Mouse (Mus musculus) midbrain, embryonic 13.5 days (tissue): ENCODE results near the gene Nup133. TPM values are rescaled to one million over a fixed set of nuclear protein-coding genes. Genes with fewer than 3 reads are reported as not detected.

Experiments used
- ATAC-seq: fragments of 200-750 bp; cut with Nextera tagmentation; 2 replicates; pipeline ENCODE4 v1.8.0; 2017; ENCODE audit warnings: mild to moderate bottlenecking, moderate TSS enrichment, moderate library complexity
- H3K27ac ChIP-seq: fragments of 300-500 bp; sonication (generic); 2 replicates; pipeline ENCODE4 v1.5.1; 2015; ENCODE audit warnings: inconsistent platforms, mild to moderate bottlenecking, moderate library complexity
- H3K27me3 ChIP-seq: fragments of 300-500 bp; sonication (generic); 2 replicates; pipeline ENCODE4 v1.6.1; 2015; ENCODE audit warnings: mild to moderate bottlenecking, inconsistent platforms
- H3K36me3 ChIP-seq: fragments of 300-500 bp; sonication (generic); 2 replicates; pipeline ENCODE4 v1.6.1; 2015; ENCODE audit warnings: mild to moderate bottlenecking, inconsistent platforms
- H3K4me1 ChIP-seq: fragments of 300-500 bp; sonication (generic); replicated peaks from 2 replicates; pipeline ENCODE4 v1.6.1; 2015; ENCODE audit warnings: inconsistent platforms
- H3K4me2 ChIP-seq: fragments of 300-500 bp; sonication (generic); replicated peaks from 2 replicates; pipeline ENCODE4 v1.6.1; 2015; ENCODE audit warnings: moderate library complexity, mild to moderate bottlenecking, inconsistent platforms
- H3K4me3 ChIP-seq: fragments of 300-500 bp; sonication (generic); replicated peaks from 2 replicates; pipeline ENCODE4 v1.5.1; 2015; ENCODE audit warnings: mild to moderate bottlenecking, inconsistent platforms
- H3K9ac ChIP-seq: fragments of 300-500 bp; sonication (generic); replicated peaks from 2 replicates; pipeline ENCODE4 v1.6.1; 2015; ENCODE audit warnings: mild to moderate bottlenecking, inconsistent platforms
- H3K9me3 ChIP-seq: fragments of 300-500 bp; sonication (generic); 2 replicates; pipeline ENCODE4 v1.6.1; 2016; ENCODE audit warnings: mild to moderate bottlenecking, inconsistent platforms
- WGBS: fragments of 180-500 bp; shearing (Covaris S2); methylation state at CpG from one replicate; pipeline ENCODE4 v1.1.7; 2015; 5-methylcytosine and 5-hydroxymethylcytosine counted together
- polyA plus RNA-seq: library from polyadenylated mRNA; unstranded; fragments of >200 nt; fragmentation: Nextera tagmentation; extraction: Ambion mirVana; gene quantifications from 2 replicates; pipeline ENCODE4 v1.2.1, GENCODE M21; 2015

Nup133 gene
- polyA plus RNA-seq, 1 experiment from 2014 or later, result 32.2 TPM

- Histone ChIP-seq H3K9ac (peak overlapping the region; percentile 82), H3K27ac (peak overlapping the region; percentile 85), H3K4me1 (peaks cover 17% of the 10 kb centered on the region), H3K27me3 (peaks cover 25% of the 10 kb centered on the region; the same call in 1 of the 2 replicates), H3K36me3 (no peaks in the 10 kb centered on the region), H3K9me3 (no peaks in the 10 kb centered on the region), H3K4me2 (peak overlapping the region; percentile 86), H3K4me3 (peak overlapping the region; percentile 91)
- WGBS, result under 1% methylated on average over 71 of the region's 79 CpGs
- ATAC-seq, result peak; percentile 95
These were observed 90.0 kb downstream of the Nup133 start for GRCm38 (mm10) chr8:123858941-123859647.

GRCm38 (mm10) chr8:123858574-123858940 lies 90.5 kb downstream of the Nup133 start:
- ATAC-seq, result peak; percentile 43
- H3K4me1 ChIP-seq, result peaks cover 16% of the 10 kb centered on the region
- peak overlapping the region; percentile 86 for H3K4me2 ChIP-seq
- no peaks in the 10 kb centered on the region for H3K36me3 ChIP-seq
- peak overlapping the region; percentile 91 for H3K4me3 ChIP-seq
- peak overlapping the region; percentile 82 for H3K9ac ChIP-seq
- H3K27me3 ChIP-seq, result peaks cover 24% of the 10 kb centered on the region; the same call in 1 of the 2 replicates
- peak overlapping the region; percentile 81; the same call in 1 of the 2 replicates for H3K27ac ChIP-seq
- H3K9me3 ChIP-seq, result no peaks in the 10 kb centered on the region
- WGBS, result under 1% methylated on average over 17 of the region's 17 CpGs

GRCm38 (mm10) chr8:123857361-123857760 lies 91.7 kb downstream of the Nup133 start:
- Histone ChIP-seq H3K4me2 (peak overlapping the region; percentile 86; the same call in 1 of the 2 replicates), H3K36me3 (no peaks in the 10 kb centered on the region), H3K27me3 (peaks cover 15% of the 10 kb centered on the region; the same call in 1 of the 2 replicates), H3K27ac (no peak overlapping the region), H3K9ac (no peak overlapping the region), H3K9me3 (no peaks in the 10 kb centered on the region), H3K4me1 (peaks cover 16% of the 10 kb centered on the region), H3K4me3 (0 out of 2 replicates have a peak overlapping the region, but pooled peaks have one; percentile 91)
- 69% methylated on average over 3 of the region's 3 CpGs for WGBS
- no peak for ATAC-seq

- Histone ChIP-seq H3K27ac (no peak overlapping the region), H3K9me3 (no peaks in the 10 kb centered on the region), H3K9ac (no peak overlapping the region), H3K4me2 (no peak overlapping the region), H3K4me3 (no peak overlapping the region), H3K4me1 (peaks cover 16% of the 10 kb centered on the region), H3K27me3 (no peaks in the 10 kb centered on the region), H3K36me3 (no peaks in the 10 kb centered on the region)
- no peak for ATAC-seq
- 93% methylated on average over 9 of the region's 9 CpGs for WGBS
These were observed 94.2 kb downstream of the Nup133 start for GRCm38 (mm10) chr8:123854733-123855475.

- Histone ChIP-seq H3K9ac (no peak overlapping the region), H3K36me3 (no peaks in the 10 kb centered on the region), H3K4me2 (no peak overlapping the region), H3K27ac (no peak overlapping the region), H3K27me3 (no peaks in the 10 kb centered on the region), H3K9me3 (no peaks in the 10 kb centered on the region), H3K4me1 (peaks cover 16% of the 10 kb centered on the region), H3K4me3 (no peak overlapping the region)
- 95% methylated on average over 1 of the region's 1 CpGs for WGBS
- no peak for ATAC-seq
These were observed 94.8 kb downstream of the Nup133 start for GRCm38 (mm10) chr8:123854252-123854651.

- Histone ChIP-seq H3K27me3 (no peaks in the 10 kb centered on the region), H3K9ac (no peak overlapping the region), H3K27ac (no peak overlapping the region), H3K4me1 (no peaks in the 10 kb centered on the region), H3K36me3 (no peaks in the 10 kb centered on the region), H3K4me2 (no peak overlapping the region), H3K4me3 (no peak overlapping the region), H3K9me3 (no peaks in the 10 kb centered on the region)
- WGBS, result 71% methylated on average over 5 of the region's 5 CpGs
- ATAC-seq, result no peak
These were observed 97.5 kb downstream of the Nup133 start for GRCm38 (mm10) chr8:123851590-123851989.

GRCm38 (mm10) chr8:123849352-123849751 lies 99.7 kb downstream of the Nup133 start:
- ATAC-seq, result no peak
- Histone ChIP-seq H3K27me3 (no peaks in the 10 kb centered on the region), H3K9ac (no peak overlapping the region), H3K4me1 (no peaks in the 10 kb centered on the region), H3K27ac (no peak overlapping the region), H3K4me2 (no peak overlapping the region), H3K4me3 (no peak overlapping the region), H3K36me3 (0 out of 2 replicates have a peak, but pooled peaks cover 4% of the 10 kb centered on the region), H3K9me3 (no peaks in the 10 kb centered on the region)
- 91% methylated on average over 4 of the region's 4 CpGs for WGBS

GRCm38 (mm10) chr8:123847546-123847945 lies 101.5 kb downstream of the Nup133 start:
- Histone ChIP-seq H3K4me2 (no peak overlapping the region), H3K4me3 (no peak overlapping the region), H3K27ac (no peak overlapping the region), H3K27me3 (no peaks in the 10 kb centered on the region), H3K9ac (no peak overlapping the region), H3K9me3 (no peaks in the 10 kb centered on the region), H3K4me1 (no peaks in the 10 kb centered on the region), H3K36me3 (0 out of 2 replicates have a peak, but pooled peaks cover 4% of the 10 kb centered on the region)
- ATAC-seq, result no peak
- WGBS, result 75% methylated on average over 3 of the region's 3 CpGs

Other genes with a start within 250 kb of the Nup133 start
- 64.0 and 65.7 TPM in 2 replicates for gene Rab4a, start 143.3 kb downstream of the Nup133 start, polyA plus RNA-seq
- 4.0 and 5.1 TPM in 2 replicates for gene Ccsap, start 89.1 kb downstream of the Nup133 start, polyA plus RNA-seq
- gene Acta1, start 54.5 kb downstream of the Nup133 start, polyA plus RNA-seq, result 2.3 and 3.1 TPM in 2 replicates
- gene Abcb10, start 33.9 kb upstream of the Nup133 start, polyA plus RNA-seq, result 10.5 and 12.2 TPM in 2 replicates
- 26.4 and 27.1 TPM in 2 replicates for gene Taf5l, start 72.1 kb upstream of the Nup133 start, polyA plus RNA-seq
- 3.1 and 3.4 TPM in 2 replicates for gene Urb2, start 72.2 kb upstream of the Nup133 start, polyA plus RNA-seq